Mouse (Mus musculus): ENCODE measurements around the gene Lrrc56. TPM values are rescaled to one million over a fixed set of nuclear protein-coding genes. Genes with fewer than 3 reads are reported as not detected.

Lrrc56 gene
- polyA plus RNA-seq (2012; rRNA removed): 131 and 140 TPM in 2 replicates

DNA sequence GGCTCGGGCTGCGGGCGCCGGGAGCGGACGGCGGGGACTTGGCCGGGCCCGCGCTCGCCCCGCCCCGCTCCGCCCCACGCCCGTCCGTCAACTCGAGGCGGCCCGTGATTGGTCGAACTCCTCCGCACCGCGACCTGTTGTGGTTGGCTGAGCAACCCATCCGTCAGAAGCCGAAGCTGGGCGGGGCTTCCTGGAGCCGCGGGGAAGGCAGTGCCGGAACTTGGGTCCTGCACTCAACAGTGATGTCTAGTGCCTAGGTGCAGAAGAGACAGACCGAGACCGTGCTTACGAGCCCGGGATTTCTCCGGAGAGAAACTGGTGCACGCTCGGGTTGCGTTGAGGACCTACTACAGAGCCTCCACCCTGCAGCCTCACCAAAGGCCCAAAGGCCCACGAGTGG, at the start of gene Lrrc56, which contains the start of gene Hras:
TSS of gene Lrrc56 (plus strand) at position 210 of the 400 bp plus-strand sequence.
TSS of gene Hras (minus strand) at position 58 of the 400 bp plus-strand sequence.
- H3K4me3 ChIP-seq (ENCODE audit: control insufficient read depth, low read depth, low read length): peak within 1 kb of the TSS; percentile 95
- H3K27me3 ChIP-seq (ENCODE audit: control insufficient read depth, insufficient read depth, low read length): no peaks in the 10 kb centered on the region
- peak within 1 kb of the TSS; percentile 79 for H3K27ac ChIP-seq (ENCODE audit: control insufficient read depth, insufficient read depth, low read depth, low read length)
- H3K4me1 ChIP-seq (ENCODE audit: control insufficient read depth, insufficient read depth, low read length): peaks cover 7% of the 10 kb centered on the region
- peak; percentile 93 for TF ChIP-seq POLR2A (IDR thresholded peaks at IDR 0.05; ENCODE audit: control insufficient read depth, low read depth, low read length)
- TF ChIP-seq CTCF (IDR thresholded peaks at IDR 0.05; ENCODE audit: control insufficient read depth, insufficient read depth, insufficient replicate concordance, low read depth, low read length): 0 out of 2 replicates have a peak, but pooled peaks have one; percentile 1
- no peaks in the 10 kb centered on the region; the same call in 1 of the 2 replicates for H3K36me3 ChIP-seq (ENCODE audit: control insufficient read depth, insufficient read depth, low read length)

- H3K27ac ChIP-seq (ENCODE audit: control insufficient read depth, insufficient read depth, low read depth, low read length): no peak overlapping the region
- no peak overlapping the region for H3K4me3 ChIP-seq (ENCODE audit: control insufficient read depth, low read depth, low read length)
- H3K4me1 ChIP-seq (ENCODE audit: control insufficient read depth, insufficient read depth, low read length): peaks cover 6% of the 10 kb centered on the region; the same call in 1 of the 2 replicates
- H3K36me3 ChIP-seq (ENCODE audit: control insufficient read depth, insufficient read depth, low read length): peaks cover 3% of the 10 kb centered on the region
- no peaks in the 10 kb centered on the region for H3K27me3 ChIP-seq (ENCODE audit: control insufficient read depth, insufficient read depth, low read length)
- TF ChIP-seq POLR2A (IDR thresholded peaks at IDR 0.05; ENCODE audit: control insufficient read depth, low read depth, low read length) (no peak), CTCF (IDR thresholded peaks at IDR 0.05; ENCODE audit: control insufficient read depth, insufficient read depth, insufficient replicate concordance, low read depth, low read length) (no peak)
Observed at GRCm38 (mm10) chr7:141144650-141145049, 49.3 kb upstream of the Lrrc56 start.

DNA sequence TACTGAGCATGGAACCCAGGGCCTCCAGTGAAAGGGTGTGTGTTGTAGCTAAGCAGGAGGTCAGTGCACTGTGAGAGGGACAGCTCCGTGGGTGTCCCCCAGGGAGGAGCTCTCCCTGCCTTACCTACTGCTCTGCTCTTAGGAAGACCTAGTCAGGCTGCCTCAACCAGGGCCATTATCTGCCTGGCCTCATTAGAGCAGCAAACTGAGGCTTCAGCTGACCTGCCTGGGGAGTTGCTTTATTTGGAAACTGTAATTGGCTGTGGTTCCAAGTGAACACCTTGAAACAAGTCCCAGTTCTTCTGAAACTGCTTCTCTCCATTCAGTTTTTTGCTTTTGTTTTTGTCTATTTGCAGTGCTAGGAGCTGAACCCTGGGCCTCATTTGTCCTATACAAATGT, 48.6 kb upstream of the Lrrc56 start:
- Histone ChIP-seq H3K36me3 (ENCODE audit: control insufficient read depth, insufficient read depth, low read length) (peaks cover 3% of the 10 kb centered on the region), H3K4me3 (ENCODE audit: control insufficient read depth, low read depth, low read length) (no peak overlapping the region), H3K4me1 (ENCODE audit: control insufficient read depth, insufficient read depth, low read length) (peaks cover 6% of the 10 kb centered on the region; the same call in 1 of the 2 replicates), H3K27me3 (ENCODE audit: control insufficient read depth, insufficient read depth, low read length) (no peaks in the 10 kb centered on the region), H3K27ac (ENCODE audit: control insufficient read depth, insufficient read depth, low read depth, low read length) (no peak overlapping the region)
- TF ChIP-seq CTCF (IDR thresholded peaks at IDR 0.05; ENCODE audit: control insufficient read depth, insufficient read depth, insufficient replicate concordance, low read depth, low read length) (no peak), POLR2A (IDR thresholded peaks at IDR 0.05; ENCODE audit: control insufficient read depth, low read depth, low read length) (no peak)

- H3K4me1 ChIP-seq (ENCODE audit: control insufficient read depth, insufficient read depth, low read length): peaks cover 6% of the 10 kb centered on the region; the same call in 1 of the 2 replicates
- TF ChIP-seq POLR2A (IDR thresholded peaks at IDR 0.05; ENCODE audit: control insufficient read depth, low read depth, low read length) (no peak), CTCF (IDR thresholded peaks at IDR 0.05; ENCODE audit: control insufficient read depth, insufficient read depth, insufficient replicate concordance, low read depth, low read length) (no peak)
- H3K36me3 ChIP-seq (ENCODE audit: control insufficient read depth, insufficient read depth, low read length): peaks cover 3% of the 10 kb centered on the region
- H3K4me3 ChIP-seq (ENCODE audit: control insufficient read depth, low read depth, low read length): no peak overlapping the region
- H3K27ac ChIP-seq (ENCODE audit: control insufficient read depth, insufficient read depth, low read depth, low read length): no peak overlapping the region
- no peaks in the 10 kb centered on the region for H3K27me3 ChIP-seq (ENCODE audit: control insufficient read depth, insufficient read depth, low read length)
Observed at GRCm38 (mm10) chr7:141146043-141146595, 47.8 kb upstream of the Lrrc56 start.

- TF ChIP-seq CTCF (IDR thresholded peaks at IDR 0.05; ENCODE audit: control insufficient read depth, insufficient read depth, insufficient replicate concordance, low read depth, low read length) (no peak), POLR2A (IDR thresholded peaks at IDR 0.05; ENCODE audit: control insufficient read depth, low read depth, low read length) (no peak)
- Histone ChIP-seq H3K4me3 (ENCODE audit: control insufficient read depth, low read depth, low read length) (no peak overlapping the region), H3K4me1 (ENCODE audit: control insufficient read depth, insufficient read depth, low read length) (peaks cover 6% of the 10 kb centered on the region; the same call in 1 of the 2 replicates), H3K27ac (ENCODE audit: control insufficient read depth, insufficient read depth, low read depth, low read length) (no peak overlapping the region; the same call in 1 of the 2 replicates), H3K27me3 (ENCODE audit: control insufficient read depth, insufficient read depth, low read length) (no peaks in the 10 kb centered on the region), H3K36me3 (ENCODE audit: control insufficient read depth, insufficient read depth, low read length) (peaks cover 3% of the 10 kb centered on the region)
Observed at GRCm38 (mm10) chr7:141147044-141147443, 46.9 kb upstream of the Lrrc56 start.

GRCm38 (mm10) chr7:141148639-141149038, 45.3 kb upstream of the Lrrc56 start:
- H3K4me1 ChIP-seq (ENCODE audit: control insufficient read depth, insufficient read depth, low read length): peaks cover 3% of the 10 kb centered on the region; the same call in 1 of the 2 replicates
- peaks cover 3% of the 10 kb centered on the region for H3K36me3 ChIP-seq (ENCODE audit: control insufficient read depth, insufficient read depth, low read length)
- no peak overlapping the region for H3K4me3 ChIP-seq (ENCODE audit: control insufficient read depth, low read depth, low read length)
- TF ChIP-seq POLR2A (IDR thresholded peaks at IDR 0.05; ENCODE audit: control insufficient read depth, low read depth, low read length): no peak
- TF ChIP-seq CTCF (IDR thresholded peaks at IDR 0.05; ENCODE audit: control insufficient read depth, insufficient read depth, insufficient replicate concordance, low read depth, low read length): no peak
- no peaks in the 10 kb centered on the region for H3K27me3 ChIP-seq (ENCODE audit: control insufficient read depth, insufficient read depth, low read length)
- no peak overlapping the region for H3K27ac ChIP-seq (ENCODE audit: control insufficient read depth, insufficient read depth, low read depth, low read length)

DNA sequence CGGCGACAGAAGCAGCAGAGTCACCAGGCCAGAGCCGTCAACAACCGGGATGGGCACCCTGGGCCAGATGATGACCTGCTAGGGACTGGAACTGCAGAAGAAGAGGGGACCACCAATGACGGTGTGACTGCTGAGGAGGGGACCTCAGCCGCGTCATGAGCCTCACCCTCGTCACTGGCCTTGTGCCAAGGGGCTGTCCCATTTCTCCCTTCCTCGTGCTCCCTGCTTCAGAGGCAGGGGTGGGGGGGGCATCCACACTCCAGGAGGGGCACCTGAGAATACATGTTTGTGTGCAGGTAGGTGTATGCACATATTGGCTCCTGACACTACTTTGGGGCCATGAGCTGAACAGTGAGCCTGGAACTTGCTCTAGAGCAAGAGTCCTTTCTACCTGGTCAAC, 38.6 kb upstream of the Lrrc56 start:
- Histone ChIP-seq H3K36me3 (ENCODE audit: control insufficient read depth, insufficient read depth, low read length) (no peaks in the 10 kb centered on the region; the same call in 1 of the 2 replicates), H3K27ac (ENCODE audit: control insufficient read depth, insufficient read depth, low read depth, low read length) (no peak overlapping the region), H3K4me3 (ENCODE audit: control insufficient read depth, low read depth, low read length) (no peak overlapping the region), H3K4me1 (ENCODE audit: control insufficient read depth, insufficient read depth, low read length) (no peaks in the 10 kb centered on the region), H3K27me3 (ENCODE audit: control insufficient read depth, insufficient read depth, low read length) (no peaks in the 10 kb centered on the region)
- TF ChIP-seq CTCF (IDR thresholded peaks at IDR 0.05; ENCODE audit: control insufficient read depth, insufficient read depth, insufficient replicate concordance, low read depth, low read length): no peak
- TF ChIP-seq POLR2A (IDR thresholded peaks at IDR 0.05; ENCODE audit: control insufficient read depth, low read depth, low read length): no peak
